Mouse (Mus musculus): ENCODE measurements around the gene Stip1.

DNA sequence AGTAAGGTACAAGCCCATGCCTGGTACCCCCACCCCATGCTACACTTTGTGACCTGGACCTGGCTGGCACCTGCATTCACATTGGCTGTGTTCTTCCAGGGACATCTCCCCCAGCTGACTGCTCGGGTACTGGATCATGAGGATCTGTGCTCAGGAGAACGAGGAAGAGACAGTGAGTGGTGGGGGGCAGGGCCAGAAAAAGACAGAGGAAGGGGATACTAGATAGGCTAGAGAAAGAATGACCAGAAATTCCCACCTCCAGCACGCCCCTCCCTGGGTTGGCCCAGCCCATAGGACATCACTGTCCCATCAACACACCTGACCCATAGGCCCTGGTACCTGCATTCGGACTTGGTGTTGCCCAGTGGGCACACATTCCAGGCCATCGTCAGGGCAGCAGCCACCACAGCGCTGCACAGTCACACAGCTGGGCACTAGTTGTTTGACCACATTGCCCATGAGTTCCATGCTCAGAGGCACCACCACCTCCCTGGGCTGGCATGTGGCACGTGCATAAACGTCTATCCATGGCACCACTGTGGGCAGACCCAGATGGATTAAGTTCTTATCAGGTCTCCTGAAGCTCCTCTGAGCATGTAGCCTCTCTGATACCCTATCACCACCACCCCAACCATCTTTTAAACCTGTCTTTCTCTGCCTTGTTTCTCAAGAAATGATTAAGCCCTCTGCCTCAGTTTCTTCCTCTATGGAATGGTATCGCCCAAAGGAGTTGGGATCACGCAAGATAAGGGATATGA, 53.6 kb downstream of the Stip1 start:
- TF ChIP-seq POLR2A (IDR thresholded peaks at IDR 0.05; ENCODE audit: low read depth, low read length) (no peak), CTCF (IDR thresholded peaks at IDR 0.05; ENCODE audit: borderline replicate concordance, insufficient read depth, low read length) (no peak)
